In the genomic region with DNA sequence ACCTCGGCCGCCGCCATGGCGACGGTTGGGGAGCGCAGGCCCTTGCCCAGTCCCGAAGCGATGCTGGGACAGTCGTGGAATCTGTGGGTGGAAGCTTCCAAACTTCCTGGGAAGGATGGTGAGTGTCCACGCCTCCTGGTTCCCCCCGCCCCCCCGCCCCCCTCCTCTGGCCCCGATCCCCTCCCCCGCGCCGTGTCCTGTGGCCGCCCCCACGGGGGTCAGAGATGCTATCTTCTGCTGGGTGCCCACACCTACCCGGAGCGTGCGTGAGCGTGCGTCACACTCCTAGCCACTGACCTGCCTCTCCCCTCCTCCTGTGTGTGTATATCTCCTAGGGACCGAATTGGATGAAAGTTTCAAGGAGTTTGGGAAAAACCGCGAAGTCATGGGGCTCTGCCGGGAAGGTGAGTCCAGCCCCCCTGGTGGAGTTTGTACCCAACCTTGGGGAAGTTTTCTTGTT, we compare ENCODE assay signal across 8 mouse cellular contexts. TPM values are rescaled to one million over a fixed set of nuclear protein-coding genes. Genes with fewer than 3 reads are reported as not detected.
DNase-seq lines count a peak whose midpoint lies in the region; ATAC-seq and TF ChIP-seq lines count a peak whose summit lies in the region.

No protein-coding gene starts in this region.

- TF ChIP-seq CTCF in MEL (IDR thresholded peaks at IDR 0.05 in 2 of 3, conservative IDR thresholded peaks at IDR 0.05 in 1 of 3; ENCODE audit: control insufficient read depth in 1 of 3, insufficient read depth in 1 of 3, low read depth in 2 of 3, low read length in 3 of 3, poor library complexity in 1 of 3, severe bottlenecking in 1 of 3), result no peak
- no peak for TF ChIP-seq CTCF in lung, embryonic 14.5 days (IDR thresholded peaks at IDR 0.05; ENCODE audit: low read depth)

- H3K4me3 ChIP-seq in MEL (ENCODE audit: control insufficient read depth in 1 of 2, insufficient read depth in 1 of 2, low read depth in 2 of 2, low read length in 2 of 2), result peak overlapping the region; percentile 64 to 97
- H3K4me3 ChIP-seq in hindbrain, embryonic 15.5 days, result peak overlapping the region; percentile 94
- H3K4me3 ChIP-seq in lung, embryonic 14.5 days (ENCODE audit: low read depth, low read length), result peak overlapping the region; percentile 79

- peak overlapping the region; percentile 95 for H3K9ac ChIP-seq in MEL (ENCODE audit: control insufficient read depth, low read depth, low read length, poor library complexity, severe bottlenecking)
- peak overlapping the region; percentile 92 for H3K9ac ChIP-seq in hindbrain, embryonic 15.5 days
- H3K9ac ChIP-seq in lung, embryonic 14.5 days, result peak overlapping the region; percentile 96

- no peaks in the 10 kb centered on the region for H3K9me3 ChIP-seq in MEL (replicated peaks; ENCODE audit: insufficient read depth, low read length)
- no peaks in the 10 kb centered on the region for H3K9me3 ChIP-seq in hindbrain, embryonic 15.5 days
- no peaks in the 10 kb centered on the region for H3K9me3 ChIP-seq in lung, embryonic 14.5 days (ENCODE audit: low read depth, low read length)

- WGBS in hindbrain, embryonic 15.5 days, result 0% methylated on average over 14 of the region's 27 CpGs
- WGBS in lung, embryonic 14.5 days, result 2% methylated on average over 12 of the region's 27 CpGs

- peaks cover 7 to 9% of the 10 kb centered on the region in 2 experiments; a peak in 3 of 4 replicates for H3K4me1 ChIP-seq in MEL (ENCODE audit: control insufficient read depth in 1 of 2, insufficient read depth in 2 of 2, low read length in 2 of 2)
- peaks cover 18% of the 10 kb centered on the region for H3K4me1 ChIP-seq in hindbrain, embryonic 15.5 days (replicated peaks)
- H3K4me1 ChIP-seq in lung, embryonic 14.5 days (ENCODE audit: insufficient read depth), result peaks cover 3% of the 10 kb centered on the region; the same call in 1 of the 2 replicates

- H3K79me2 ChIP-seq in MEL (ENCODE audit: control insufficient read depth, insufficient read depth, low read length, poor library complexity), result peaks cover 7% of the 10 kb centered on the region

- H3K27ac ChIP-seq in MEL (ENCODE audit: control insufficient read depth, low read depth, low read length), result peak overlapping the region; percentile 44
- H3K27ac ChIP-seq in hindbrain, embryonic 15.5 days (replicated peaks), result peak overlapping the region; percentile 99
- peak overlapping the region; percentile 100 for H3K27ac ChIP-seq in lung, embryonic 14.5 days (ENCODE audit: low read depth)

- H3K4me2 ChIP-seq in hindbrain, embryonic 15.5 days, result peak overlapping the region; percentile 74
- H3K4me2 ChIP-seq in lung, embryonic 14.5 days, result peak overlapping the region; percentile 84

- TF ChIP-seq RAD21 in MEL (IDR thresholded peaks at IDR 0.05; ENCODE audit: low read depth, low read length), result no peak

- ATAC-seq in common myeloid progenitor, adult 5-6 weeks (replicated peaks; ENCODE audit: low read depth, poor library complexity, severe bottlenecking), result peak; percentile 33
- peak; percentile 78 for ATAC-seq in hindbrain, embryonic 15.5 days (ENCODE audit: low FRiP score, low read depth)
- peak; percentile 77 for ATAC-seq in lung, embryonic 14.5 days (ENCODE audit: insufficient read depth)

- TF ChIP-seq EP300 in MEL (IDR thresholded peaks at IDR 0.05; ENCODE audit: low read depth in 1 of 2, low read length in 2 of 2), result no peak

- peak; percentile 31 for DNase-seq in layer of hippocampus, adult 9-11 months
- no peak for DNase-seq in layer of hippocampus, adult 11-12 months (ENCODE audit: low spot score)
- peak; percentile 44 for DNase-seq in MEL (ENCODE audit: low read depth, low spot score)
- no peak for DNase-seq in lung, embryonic 14.5 days
- DNase-seq in right cerebral cortex, postnatal 14 days, result peak; percentile 17
- DNase-seq in layer of hippocampus, postnatal 25 days (ENCODE audit: extremely low spot score in 1 of 2, low spot score in 1 of 2), result no peak

- no peak for TF ChIP-seq POLR2A in MEL (IDR thresholded peaks at IDR 0.05; ENCODE audit: control insufficient read depth in 1 of 2, insufficient read depth in 1 of 2, low read depth in 1 of 2, low read length in 2 of 2, poor library complexity in 1 of 2)

- H3K27me3 ChIP-seq in MEL (ENCODE audit: control insufficient read depth in 1 of 2, insufficient read depth in 2 of 2, low read length in 2 of 2), result no peaks in the 10 kb centered on the region
- no peaks in the 10 kb centered on the region for H3K27me3 ChIP-seq in hindbrain, embryonic 15.5 days
- no peaks in the 10 kb centered on the region for H3K27me3 ChIP-seq in lung, embryonic 14.5 days (ENCODE audit: insufficient read depth, low read length)

- H3K36me3 ChIP-seq in MEL (ENCODE audit: control insufficient read depth in 1 of 2, insufficient read depth in 2 of 2, low read length in 2 of 2), result peaks cover 0 to 13% of the 10 kb centered on the region in 2 experiments; a peak in 2 of 4 replicates
- no peaks in the 10 kb centered on the region; the same call in 1 of the 2 replicates for H3K36me3 ChIP-seq in hindbrain, embryonic 15.5 days
- 0 out of 2 replicates have a peak, but pooled peaks cover 12% of the 10 kb centered on the region for H3K36me3 ChIP-seq in lung, embryonic 14.5 days (ENCODE audit: insufficient read depth)

TF ChIP-seq in MEL, 35 proteins besides CTCF, POLR2A, EP300 and RAD21:
- TF ChIP-seq NRF1 (IDR thresholded peaks at IDR 0.05; ENCODE audit: insufficient read depth, low read depth, low read length, poor library complexity, severe bottlenecking), result peak; percentile 30; the same call in 1 of the 2 replicates
- TF ChIP-seq SIN3A (IDR thresholded peaks at IDR 0.05; ENCODE audit: low read length), result 0 out of 2 replicates have a peak, but pooled peaks have one; percentile 41
- TF ChIP-seq MYC (IDR thresholded peaks at IDR 0.05; ENCODE audit: low read depth, low read length), result no peak
- TF ChIP-seq POLR2AphosphoS2 (IDR thresholded peaks at IDR 0.05; ENCODE audit: low read length), result no peak

RNA-seq across cellular contexts. Expression of gene Thoc7, which starts 51.6 kb away (rescaled TPM):
- 121 and 126 TPM in 2 replicates for total RNA-seq in MEL (2012; rRNA removed)
- polyA plus RNA-seq in MEL (2012; ENCODE audit: insufficient read depth in 1 of 2, insufficient read length in 2 of 2, low read depth in 1 of 2, low replicate concordance in 2 of 2, missing spikeins in 1 of 2), result 10 to 100 TPM in 1 of 2 experiments, not detected in 1; 85.8 TPM
- 254 and 263 TPM in 2 replicates for total RNA-seq in common myeloid progenitor, adult 5-6 weeks (2017)
- 174 and 193 TPM in 2 replicates for polyA plus RNA-seq in hindbrain, embryonic 15.5 days (2015; fragmentation: Nextera tagmentation; extraction: Ambion mirVana)
- 193 and 204 TPM in 2 replicates for polyA plus RNA-seq in lung, embryonic 14.5 days (2014; fragmentation: Nextera tagmentation; extraction: Ambion mirVana)
- total RNA-seq in layer of hippocampus, postnatal 25 days (2021), result 100 to 1,000 TPM; 103 to 107 TPM

RNA-seq across cellular contexts. Expression of gene Atxn7, which starts 52.0 kb away (rescaled TPM):
- 2.3 and 2.7 TPM in 2 replicates for total RNA-seq in MEL (2012; rRNA removed)
- polyA plus RNA-seq in MEL (2012; ENCODE audit: insufficient read depth in 1 of 2, insufficient read length in 2 of 2, low read depth in 1 of 2, low replicate concordance in 2 of 2, missing spikeins in 1 of 2), result 1 to 10 TPM in 1 of 2 experiments, not detected in 1; 7.7 TPM
- 19.3 and 30.0 TPM in 2 replicates for total RNA-seq in common myeloid progenitor, adult 5-6 weeks (2017)
- polyA plus RNA-seq in hindbrain, embryonic 15.5 days (2015; fragmentation: Nextera tagmentation; extraction: Ambion mirVana), result 3.8 and 4.6 TPM in 2 replicates
- polyA plus RNA-seq in lung, embryonic 14.5 days (2014; fragmentation: Nextera tagmentation; extraction: Ambion mirVana), result 6.0 and 6.9 TPM in 2 replicates
- total RNA-seq in layer of hippocampus, postnatal 25 days (2021), result 10 to 100 TPM; 22.1 to 29.4 TPM

Comparison
In these comparisons a context has a peak if more than half of its experiments do, and no peak if none do; other contexts are left out.
1. DNase-seq: peak in layer of hippocampus, adult 9-11 months (single experiment), MEL (single experiment) and right cerebral cortex, postnatal 14 days (single experiment); none in layer of hippocampus, adult 11-12 months (single experiment), lung, embryonic 14.5 days (single experiment) and layer of hippocampus, postnatal 25 days (0 of 2).
2. H3K27ac ChIP-seq: peak in every context shown above with its lines; median percentile 100 in lung, embryonic 14.5 days; 99 in hindbrain, embryonic 15.5 days; 44 in MEL.
3. Peak in every context shown above with its lines, with median percentiles within 50 percentile points of each other: H3K4me3 ChIP-seq, H3K9ac ChIP-seq and ATAC-seq.